Mouse (Mus musculus) lung, postnatal 0 days (tissue): ENCODE measurements around the gene Gnb3.
"Not testable (repeated sequence)": the region's sequence is repeated elsewhere in the genome, so short reads cannot be mapped to it uniquely, and the experiment has no call there.

Experiments used
- CTCF ChIP-seq: IDR thresholded peaks from 2 replicates; pipeline ENCODE4 v1.5.1; 2016; ENCODE audit warnings: antibody characterized with exemption, mild to moderate bottlenecking
- EP300 ChIP-seq: IDR thresholded peaks from 2 replicates; pipeline ENCODE4 v1.6.1; 2016; ENCODE audit warnings: antibody characterized with exemption, mild to moderate bottlenecking, control low read depth

GRCm38 (mm10) chr6:124802400-124802799 is 37.7 kb downstream of the Gnb3 start:
- not testable (repeated sequence) for TF ChIP-seq CTCF, EP300
